In genomic region chr9:67786311-67786710, GRCm38 (mm10) we compare ENCODE assay signal across 31 mouse cellular contexts. TPM values are rescaled to one million over a fixed set of nuclear protein-coding genes. Genes with fewer than 3 reads are reported as not detected.
DNase-seq lines count a peak whose midpoint lies in the region; ATAC-seq and TF ChIP-seq lines count a peak whose summit lies in the region.
"Had no signal": no experiment of that assay in that cellular context is flagged by ENCODE, and none has a peak within 500 bp of the region (broad histone marks: within the 10 kb centered on the region; RNA-seq: fewer than 3 reads in every experiment).

No protein-coding gene starts in this region.

- peaks cover 4% of the 10 kb centered on the region; the same call in 1 of the 2 replicates for H3K9me3 ChIP-seq in kidney, embryonic 14.5 days (ENCODE audit: control insufficient read depth, low read length)
- 0 out of 2 replicates have a peak, but pooled peaks cover 4% of the 10 kb centered on the region for H3K9me3 ChIP-seq in kidney, embryonic 16.5 days (ENCODE audit: low read length)
- peaks cover 4% of the 10 kb centered on the region; the same call in 1 of the 2 replicates for H3K9me3 ChIP-seq in embryonic facial prominence, embryonic 14.5 days (ENCODE audit: control insufficient read depth, low read length)
- H3K9me3 ChIP-seq: embryonic facial prominence, embryonic 15.5 days; forebrain, embryonic 12.5 days; G1E had no signal

- no peak for TF ChIP-seq CTCF in kidney, adult 2 months (conservative IDR thresholded peaks at IDR 0.05; ENCODE audit: insufficient read depth, insufficient read length, low read depth, low read length)
- no peak for TF ChIP-seq CTCF in layer of hippocampus, adult 2 months (conservative IDR thresholded peaks at IDR 0.05)

- no peak for TF ChIP-seq POLR2A in kidney, adult 2 months (IDR thresholded peaks at IDR 0.05; ENCODE audit: low read depth, low read length)

- no peak overlapping the region for H3K4me3 ChIP-seq in kidney, embryonic 14.5 days (ENCODE audit: low read length)
- no peak overlapping the region for H3K4me3 ChIP-seq in kidney, embryonic 16.5 days (ENCODE audit: low read length)
- H3K4me3 ChIP-seq in kidney, adult 2 months (ENCODE audit: insufficient read depth, low read depth, low read length) = no peak overlapping the region
- H3K4me3 ChIP-seq in layer of hippocampus, adult 2 months = no peak overlapping the region
- no peak overlapping the region for H3K4me3 ChIP-seq in embryonic facial prominence, embryonic 14.5 days (ENCODE audit: low read depth, low read length)
- H3K4me3 ChIP-seq: embryonic facial prominence, embryonic 12.5 days; embryonic facial prominence, embryonic 15.5 days; erythroblast, embryonic 14.5 days; forebrain, embryonic 10.5 days; forebrain, embryonic 12.5 days had no signal

- H3K9ac ChIP-seq in kidney, embryonic 14.5 days (ENCODE audit: low read depth, low read length) = no peak overlapping the region
- no peak overlapping the region for H3K9ac ChIP-seq in kidney, embryonic 16.5 days (replicated peaks; ENCODE audit: low read length)
- no peak overlapping the region for H3K9ac ChIP-seq in embryonic facial prominence, embryonic 14.5 days (ENCODE audit: low read depth, low read length)
- H3K9ac ChIP-seq: embryonic facial prominence, embryonic 12.5 days; embryonic facial prominence, embryonic 15.5 days; forebrain, embryonic 12.5 days had no signal

- peak; percentile 82 for ATAC-seq in kidney, embryonic 14.5 days (ENCODE audit: low FRiP score, low TSS enrichment)
- peak; percentile 67 for ATAC-seq in kidney, embryonic 16.5 days (ENCODE audit: low FRiP score, low TSS enrichment)
- ATAC-seq in embryonic facial prominence, embryonic 14.5 days (ENCODE audit: low read depth) = no peak
- ATAC-seq: CD4-positive, CD25-positive, alpha-beta regulatory T cell, adult 4 months; forebrain, embryonic 14.5 days; forebrain, embryonic 16.5 days; Patski had no signal

- no peaks in the 10 kb centered on the region for H3K27me3 ChIP-seq in kidney, embryonic 14.5 days (ENCODE audit: control insufficient read depth, insufficient read depth, low read length)
- H3K27me3 ChIP-seq in kidney, embryonic 16.5 days (ENCODE audit: insufficient read depth, low read length) = no peaks in the 10 kb centered on the region
- no peaks in the 10 kb centered on the region for H3K27me3 ChIP-seq in kidney, adult 2 months (replicated peaks; ENCODE audit: control insufficient read depth, insufficient read depth, low read length)
- no peaks in the 10 kb centered on the region for H3K27me3 ChIP-seq in embryonic facial prominence, embryonic 14.5 days (replicated peaks; ENCODE audit: control insufficient read depth, insufficient read depth, low read length)
- H3K27me3 ChIP-seq: CH12.LX; embryonic facial prominence, embryonic 12.5 days; embryonic facial prominence, embryonic 15.5 days; forebrain, embryonic 12.5 days had no signal

- DNase-seq in kidney, postnatal 14 days = no peak
- no peak for DNase-seq in kidney, adult 2 months
- DNase-seq in layer of hippocampus, adult 2 months (ENCODE audit: low spot score in 2 of 2) = no peak
- DNase-seq in layer of hippocampus, postnatal 14 days (ENCODE audit: low spot score in 2 of 2) = no peak
- DNase-seq in embryonic facial prominence, embryonic 14.5 days (ENCODE audit: low spot score) = peak; percentile 14
- no peak for DNase-seq in thymus, adult 18-20 months
- DNase-seq: adrenal gland, adult 2 months; adrenal gland, postnatal 10 days; adrenal gland, postnatal 25 days; B cell, adult 2 months; cerebellum, adult 11 months; cerebellum, adult 18-20 months; cerebellum, adult 8-10 months; cerebellum, adult 9-11 months; cerebellum, postnatal 14 days; cerebellum, postnatal 36 days; embryo, embryonic 11 days had no signal

- no peaks in the 10 kb centered on the region for H3K4me1 ChIP-seq in kidney, embryonic 14.5 days (ENCODE audit: control insufficient read depth, insufficient read depth, low read length)
- H3K4me1 ChIP-seq in kidney, embryonic 16.5 days (ENCODE audit: insufficient read depth, low read length) = no peaks in the 10 kb centered on the region
- no peaks in the 10 kb centered on the region for H3K4me1 ChIP-seq in kidney, adult 2 months (ENCODE audit: control insufficient read depth, insufficient read depth, low read length)
- no peaks in the 10 kb centered on the region for H3K4me1 ChIP-seq in embryonic facial prominence, embryonic 14.5 days (ENCODE audit: control insufficient read depth, insufficient read depth, low read length)
- H3K4me1 ChIP-seq: embryonic facial prominence, embryonic 12.5 days; embryonic facial prominence, embryonic 15.5 days; forebrain, embryonic 10.5 days; forebrain, embryonic 12.5 days had no signal

- H3K27ac ChIP-seq in kidney, embryonic 14.5 days (ENCODE audit: low read depth, low read length) = peak overlapping the region; percentile 30; the same call in 1 of the 2 replicates
- peak overlapping the region; percentile 25; the same call in 1 of the 2 replicates for H3K27ac ChIP-seq in kidney, embryonic 16.5 days (ENCODE audit: low read length)
- H3K27ac ChIP-seq in kidney, adult 2 months (ENCODE audit: insufficient read depth, low read depth, low read length) = no peak overlapping the region
- peak overlapping the region; percentile 61; the same call in 1 of the 2 replicates for H3K27ac ChIP-seq in layer of hippocampus, adult 2 months
- no peak overlapping the region for H3K27ac ChIP-seq in embryonic facial prominence, embryonic 14.5 days (replicated peaks; ENCODE audit: low read depth, low read length)
- H3K27ac ChIP-seq: embryonic facial prominence, embryonic 12.5 days; embryonic facial prominence, embryonic 15.5 days; forebrain, embryonic 10.5 days; forebrain, embryonic 12.5 days had no signal

- WGBS in kidney, embryonic 14.5 days = 48% methylated on average over 7 of the region's 7 CpGs
- 45% methylated on average over 7 of the region's 7 CpGs for WGBS in kidney, embryonic 16.5 days
- WGBS in kidney, adult 2 months = 68% methylated on average over 7 of the region's 7 CpGs
- WGBS in embryonic facial prominence, embryonic 14.5 days = 64% methylated on average over 7 of the region's 7 CpGs

- H3K4me2 ChIP-seq in kidney, embryonic 14.5 days (replicated peaks; ENCODE audit: low read depth, low read length) = no peak overlapping the region
- no peak overlapping the region for H3K4me2 ChIP-seq in kidney, embryonic 16.5 days (replicated peaks; ENCODE audit: low read depth, low read length)
- no peak overlapping the region for H3K4me2 ChIP-seq in embryonic facial prominence, embryonic 14.5 days (ENCODE audit: low read depth, low read length)
- H3K4me2 ChIP-seq: embryonic facial prominence, embryonic 12.5 days; embryonic facial prominence, embryonic 15.5 days; forebrain, embryonic 12.5 days had no signal

- H3K36me3 ChIP-seq in kidney, embryonic 14.5 days (ENCODE audit: control insufficient read depth, insufficient read depth, low read length) = no peaks in the 10 kb centered on the region
- no peaks in the 10 kb centered on the region for H3K36me3 ChIP-seq in kidney, embryonic 16.5 days (ENCODE audit: insufficient read depth, low read length)
- no peaks in the 10 kb centered on the region for H3K36me3 ChIP-seq in kidney, adult 2 months (ENCODE audit: control insufficient read depth, insufficient read depth, low read length)
- no peaks in the 10 kb centered on the region for H3K36me3 ChIP-seq in embryonic facial prominence, embryonic 14.5 days (ENCODE audit: control insufficient read depth, insufficient read depth, low read length)
- H3K36me3 ChIP-seq: embryonic facial prominence, embryonic 12.5 days; embryonic facial prominence, embryonic 15.5 days; forebrain, embryonic 10.5 days; forebrain, embryonic 12.5 days; G1E had no signal

RNA-seq across cellular contexts. Expression of gene C2cd4b, which starts 27.1 kb away (rescaled TPM):
- 0.35 and 0.57 TPM in 2 replicates for polyA plus RNA-seq in kidney, embryonic 14.5 days (2014; fragmentation: Nextera tagmentation; extraction: Ambion mirVana)
- 0.15 TPM in 1 of 2 replicates, not detected in the other for polyA plus RNA-seq in kidney, embryonic 16.5 days (2015; fragmentation: Nextera tagmentation; extraction: Ambion mirVana)
- polyA plus RNA-seq in kidney, adult 2 months (2012; rRNA removed) = not detected in 2 replicates
- 1 to 10 TPM; 7.7 to 8.3 TPM for total RNA-seq in layer of hippocampus, adult 2 months (2021)
- total RNA-seq in layer of hippocampus, postnatal 14 days (2021) = 1 to 10 TPM; 5.4 to 7.1 TPM
- polyA plus RNA-seq in embryonic facial prominence, embryonic 14.5 days (2014; fragmentation: Nextera tagmentation; extraction: Ambion mirVana) = 0.38 and 1.0 TPM in 2 replicates
- total RNA-seq: CH12.LX; common myeloid progenitor, adult 5-6 weeks; G1E had no signal
- polyA plus RNA-seq: CD4-positive, CD25-positive, alpha-beta regulatory T cell, adult 4 months; erythroblast, embryonic 14.5 days; forebrain, embryonic 10.5 days; G1E had no signal

RNA-seq across cellular contexts. Expression of gene C2cd4a, which starts 45.8 kb away (rescaled TPM):
- polyA plus RNA-seq in kidney, embryonic 14.5 days (2014; fragmentation: Nextera tagmentation; extraction: Ambion mirVana) = 1.3 and 2.7 TPM in 2 replicates
- polyA plus RNA-seq in kidney, embryonic 16.5 days (2015; fragmentation: Nextera tagmentation; extraction: Ambion mirVana) = 0.44 and 0.54 TPM in 2 replicates
- 0.33 and 0.41 TPM in 2 replicates for polyA plus RNA-seq in kidney, adult 2 months (2012; rRNA removed)
- total RNA-seq in layer of hippocampus, adult 2 months (2021) = 1 to 10 TPM; 3.1 to 3.8 TPM
- 1 to 10 TPM in 1 of 2 experiments, under 1 TPM in 1; 0.81 to 1.5 TPM for total RNA-seq in layer of hippocampus, postnatal 14 days (2021)
- 0.28 and 0.34 TPM in 2 replicates for polyA plus RNA-seq in embryonic facial prominence, embryonic 14.5 days (2014; fragmentation: Nextera tagmentation; extraction: Ambion mirVana)
- total RNA-seq: adrenal gland, adult 2 months; adrenal gland, postnatal 25 days; common myeloid progenitor, adult 5-6 weeks had no signal
- polyA plus RNA-seq: CD4-positive, CD25-positive, alpha-beta regulatory T cell, adult 4 months; forebrain, embryonic 10.5 days; forebrain, embryonic 12.5 days; forebrain, embryonic 16.5 days had no signal

RNA-seq across cellular contexts. Expression of gene Vps13c, which starts 53.9 kb away (rescaled TPM):
- polyA plus RNA-seq in kidney, embryonic 14.5 days (2014; fragmentation: Nextera tagmentation; extraction: Ambion mirVana) = 3.5 and 7.9 TPM in 2 replicates
- 3.2 and 4.6 TPM in 2 replicates for polyA plus RNA-seq in kidney, embryonic 16.5 days (2015; fragmentation: Nextera tagmentation; extraction: Ambion mirVana)
- polyA plus RNA-seq in kidney, adult 2 months (2012; rRNA removed) = 4.4 and 5.0 TPM in 2 replicates
- total RNA-seq in layer of hippocampus, adult 2 months (2021) = 100 to 1,000 TPM; 113 to 121 TPM
- total RNA-seq in layer of hippocampus, postnatal 14 days (2021) = 10 to 100 TPM; 64.9 to 71.7 TPM
- 5.2 and 6.0 TPM in 2 replicates for polyA plus RNA-seq in embryonic facial prominence, embryonic 14.5 days (2014; fragmentation: Nextera tagmentation; extraction: Ambion mirVana)

Comparison
In these comparisons a context has a peak if more than half of its experiments do, and no peak if none do; other contexts are left out.
1. H3K27ac ChIP-seq: peak in kidney, embryonic 14.5 days (single experiment), kidney, embryonic 16.5 days (single experiment) and layer of hippocampus, adult 2 months (single experiment); none in kidney, adult 2 months (single experiment) and embryonic facial prominence, embryonic 14.5 days (single experiment).